Mouse (Mus musculus) small intestine, adult 2 months (tissue): ENCODE results near the gene Prkca.

ENCODE experiments used
- CTCF ChIP-seq: fragments of 200-500 bp; IDR thresholded peaks from 2 replicates; pipeline ENCODE4 v1.5.1; 2012; ENCODE audit warnings: low read depth, mild to moderate bottlenecking, control low read depth, inconsistent platforms, low read length, moderate library complexity, mixed read lengths; ENCODE audit not compliant: insufficient replicate concordance, insufficient read length; ENCODE audit errors: extremely low read depth
- POLR2A ChIP-seq: fragments of 200-500 bp; IDR thresholded peaks from 2 replicates; pipeline ENCODE4 v1.6.1; 2012; ENCODE audit warnings: low read depth, mild to moderate bottlenecking, control low read depth, inconsistent platforms, low read length, moderate library complexity

DNA sequence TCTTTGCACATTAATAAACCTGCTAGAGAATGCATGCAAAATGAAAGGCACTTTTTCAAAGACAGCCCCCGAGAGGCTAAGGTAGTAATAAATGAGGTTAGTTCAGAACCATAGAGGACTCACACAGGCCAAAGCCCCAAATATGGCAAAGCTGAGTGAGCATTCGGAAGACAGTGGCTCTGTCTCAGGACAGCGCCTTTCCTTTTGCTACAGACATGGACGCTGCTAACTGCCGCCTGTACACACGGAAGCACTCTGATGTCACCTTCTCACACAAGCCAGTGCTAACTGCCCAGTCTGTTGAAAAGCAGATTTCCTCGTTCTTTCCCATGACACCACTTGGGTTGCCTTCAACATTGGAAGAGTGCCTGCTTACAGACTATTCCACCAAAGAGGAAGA lies 74.2 kb downstream of the Prkca start:
- no peak for TF ChIP-seq CTCF
- TF ChIP-seq POLR2A = no peak
